Mouse (Mus musculus): ENCODE results near the gene Gpr142. TPM values are rescaled to one million over a fixed set of nuclear protein-coding genes. Genes with fewer than 3 reads are reported as not detected.

Gpr142 gene
- polyA plus RNA-seq, 1 experiment from 2014 or later, result not detected

DNA sequence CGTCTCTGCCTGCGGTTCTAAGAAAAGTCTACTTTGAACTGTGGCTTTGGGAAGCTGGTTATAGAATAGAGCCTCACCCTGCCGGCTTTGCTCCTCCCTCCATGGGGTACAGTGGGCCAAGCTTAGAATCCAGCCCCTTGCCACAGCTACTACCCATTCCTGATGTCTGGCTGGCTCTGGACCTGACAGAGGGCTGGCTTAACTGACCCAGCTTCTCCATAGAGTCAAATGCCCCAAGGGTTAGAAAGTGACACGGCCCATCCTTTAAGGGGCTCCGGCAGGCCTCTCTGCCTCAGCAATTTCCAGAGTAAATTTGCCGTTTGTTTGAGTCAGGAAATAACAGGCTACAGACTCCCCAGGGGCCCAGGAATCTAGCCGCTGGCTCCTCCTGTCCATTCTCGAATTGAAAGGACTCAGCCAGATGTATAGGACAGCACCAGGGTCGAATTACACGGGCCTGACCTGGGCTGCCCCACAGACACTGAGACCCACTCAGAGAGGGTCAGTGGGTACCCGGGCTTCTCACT is 24.5 kb downstream of the Gpr142 start:
- under 1% methylated on average over 11 of the region's 11 CpGs for WGBS
- H3K36me3 ChIP-seq (replicated peaks), result no peaks in the 10 kb centered on the region
- H3K9ac ChIP-seq, result no peak overlapping the region
- H3K4me2 ChIP-seq, result no peak overlapping the region
- no peak overlapping the region for H3K4me3 ChIP-seq (replicated peaks)
- peaks cover 14% of the 10 kb centered on the region; the same call in 1 of the 2 replicates for H3K27me3 ChIP-seq
- H3K9me3 ChIP-seq, result no peaks in the 10 kb centered on the region
- peak overlapping the region; percentile 66; the same call in 1 of the 2 replicates for H3K27ac ChIP-seq
- peaks cover 29% of the 10 kb centered on the region for H3K4me1 ChIP-seq
- peak; percentile 33; the same call in 1 of the 2 replicates for ATAC-seq (ENCODE audit: low FRiP score)

DNA sequence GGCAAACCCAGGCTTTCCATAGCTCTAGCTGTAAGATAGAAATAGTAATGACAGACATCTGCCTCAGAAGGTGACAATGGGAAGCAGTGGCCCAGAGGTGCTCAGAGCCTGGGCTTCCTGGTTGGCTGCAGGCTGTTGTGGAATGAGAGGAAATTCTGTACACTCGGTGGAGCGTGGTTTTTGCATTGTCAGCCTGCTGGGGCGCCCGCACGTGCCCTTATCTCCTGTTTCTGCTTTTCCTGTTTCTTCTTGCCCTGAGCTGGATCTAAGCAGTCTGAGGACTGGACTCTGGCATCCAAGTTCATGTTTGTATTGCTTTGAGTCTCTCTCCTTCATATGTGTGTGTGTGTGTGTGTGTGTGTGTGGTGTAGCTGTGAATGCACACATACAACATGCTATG is 28.0 kb downstream of the Gpr142 start:
- Histone ChIP-seq H3K9me3 (no peaks in the 10 kb centered on the region), H3K4me1 (peaks cover 34% of the 10 kb centered on the region), H3K27ac (no peak overlapping the region), H3K36me3 (replicated peaks) (no peaks in the 10 kb centered on the region), H3K27me3 (peaks cover 14% of the 10 kb centered on the region; the same call in 1 of the 2 replicates), H3K4me3 (replicated peaks) (no peak overlapping the region), H3K9ac (no peak overlapping the region), H3K4me2 (no peak overlapping the region)
- WGBS, result 78% methylated on average over 5 of the region's 5 CpGs
- no peak for ATAC-seq (ENCODE audit: low FRiP score)

DNA sequence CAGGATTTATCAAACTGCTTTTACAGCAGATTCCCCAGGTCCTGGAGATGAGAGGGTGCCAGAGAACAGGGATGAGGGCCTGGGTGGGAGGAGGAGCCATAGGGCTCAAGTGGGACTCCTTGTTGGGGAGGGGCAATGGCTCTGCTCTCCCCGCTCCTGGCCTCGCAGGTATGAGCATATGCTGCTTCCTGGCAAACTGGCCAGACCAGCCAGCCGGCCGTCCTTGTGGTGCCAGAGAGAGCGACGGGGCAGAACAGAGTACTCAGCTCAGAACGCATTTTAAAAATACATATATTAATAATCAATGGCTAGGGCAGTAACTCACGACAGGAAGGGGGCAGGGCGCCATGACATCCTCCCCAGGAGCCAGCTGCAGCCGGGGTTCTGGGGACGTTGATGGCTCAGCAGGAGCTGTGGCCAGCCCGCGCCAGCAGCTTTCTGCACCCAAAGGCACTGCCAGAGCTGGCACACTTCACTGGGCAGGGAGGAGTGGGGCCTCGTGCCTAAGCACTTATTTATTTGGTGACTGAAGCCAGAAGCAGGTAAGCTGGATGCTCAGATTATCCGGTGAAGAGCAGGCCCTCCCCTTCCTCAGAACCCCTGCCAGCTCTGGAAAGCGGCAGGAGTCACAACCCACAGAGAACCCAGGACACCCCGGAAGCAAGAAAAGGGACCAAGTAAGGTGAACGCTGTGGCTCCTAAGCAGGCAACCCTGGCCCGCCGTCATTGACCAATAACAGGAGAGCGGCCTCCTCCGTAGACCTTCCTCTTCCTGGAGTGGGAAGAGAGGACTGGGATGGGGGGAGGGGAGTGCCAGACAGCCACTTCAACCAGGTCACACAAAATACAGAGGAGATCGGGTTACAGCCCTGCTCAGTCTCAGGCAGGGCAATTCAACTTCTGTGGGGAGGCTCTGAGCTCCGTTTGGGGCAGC is 31.0 kb downstream of the Gpr142 start:
- H3K9me3 ChIP-seq, result no peaks in the 10 kb centered on the region
- peaks cover 23% of the 10 kb centered on the region for H3K4me1 ChIP-seq
- H3K9ac ChIP-seq, result peak overlapping the region; percentile 39; the same call in 1 of the 2 replicates
- H3K27ac ChIP-seq, result peak overlapping the region; percentile 51
- peak; percentile 85 for ATAC-seq (ENCODE audit: low FRiP score)
- WGBS, result 8% methylated on average over 24 of the region's 24 CpGs
- peak overlapping the region; percentile 26 for H3K4me3 ChIP-seq (replicated peaks)
- peaks cover 8% of the 10 kb centered on the region; the same call in 1 of the 2 replicates for H3K27me3 ChIP-seq
- H3K4me2 ChIP-seq, result peak overlapping the region; percentile 53
- no peaks in the 10 kb centered on the region for H3K36me3 ChIP-seq (replicated peaks)

DNA sequence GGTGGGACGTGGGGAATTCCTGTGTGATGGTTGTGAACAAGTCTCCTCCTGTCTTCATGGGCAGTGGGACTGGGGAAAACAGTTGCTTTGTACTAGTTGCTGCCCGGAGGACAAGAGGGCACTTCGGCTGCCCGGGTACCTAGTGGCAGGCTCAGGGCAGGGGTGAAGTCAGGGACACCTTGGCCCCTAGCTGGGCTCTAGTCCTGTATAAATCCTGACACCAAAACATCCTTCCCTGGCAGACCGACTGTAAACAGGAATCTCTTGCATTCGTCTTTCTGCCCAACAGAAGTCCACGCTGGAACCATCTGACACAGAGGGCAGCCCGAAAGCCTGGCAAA is 31.7 kb downstream of the Gpr142 start:
- Histone ChIP-seq H3K4me2 (peak overlapping the region; percentile 53), H3K9me3 (no peaks in the 10 kb centered on the region), H3K4me1 (peaks cover 23% of the 10 kb centered on the region), H3K36me3 (replicated peaks) (no peaks in the 10 kb centered on the region), H3K27me3 (peaks cover 8% of the 10 kb centered on the region; the same call in 1 of the 2 replicates), H3K27ac (peak overlapping the region; percentile 51), H3K9ac (no peak overlapping the region), H3K4me3 (replicated peaks) (peak overlapping the region; percentile 26; the same call in 1 of the 2 replicates)
- 0 out of 2 replicates have a peak, but pooled peaks have one; percentile 11 for ATAC-seq (ENCODE audit: low FRiP score)
- 13% methylated on average over 8 of the region's 8 CpGs for WGBS

DNA sequence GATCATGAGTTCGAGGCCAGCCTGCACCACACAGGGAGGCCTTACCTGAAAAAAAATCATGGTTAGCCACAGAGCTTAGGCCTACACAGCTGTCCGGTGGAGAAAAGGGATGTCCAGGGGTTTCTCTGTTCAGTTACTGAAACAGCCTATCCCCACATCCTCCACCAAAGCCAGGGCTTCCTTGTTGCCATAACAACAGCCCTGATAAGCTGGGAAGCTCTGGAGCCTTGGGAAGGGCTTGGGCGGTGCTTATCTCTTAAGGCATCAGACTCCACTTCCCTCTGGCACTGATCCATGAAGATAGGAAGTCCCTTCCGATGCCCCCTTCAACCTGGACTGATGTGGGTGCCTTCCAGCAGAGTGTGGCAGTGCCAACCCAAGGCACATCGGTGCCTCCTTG is 34.4 kb downstream of the Gpr142 start:
- WGBS, result 64% methylated on average over 5 of the region's 5 CpGs
- Histone ChIP-seq H3K27ac (no peak overlapping the region), H3K4me2 (no peak overlapping the region), H3K36me3 (replicated peaks) (no peaks in the 10 kb centered on the region), H3K9me3 (no peaks in the 10 kb centered on the region), H3K27me3 (peaks cover 8% of the 10 kb centered on the region; the same call in 1 of the 2 replicates), H3K4me1 (peaks cover 23% of the 10 kb centered on the region), H3K9ac (no peak overlapping the region), H3K4me3 (replicated peaks) (no peak overlapping the region)
- no peak for ATAC-seq (ENCODE audit: low FRiP score)

DNA sequence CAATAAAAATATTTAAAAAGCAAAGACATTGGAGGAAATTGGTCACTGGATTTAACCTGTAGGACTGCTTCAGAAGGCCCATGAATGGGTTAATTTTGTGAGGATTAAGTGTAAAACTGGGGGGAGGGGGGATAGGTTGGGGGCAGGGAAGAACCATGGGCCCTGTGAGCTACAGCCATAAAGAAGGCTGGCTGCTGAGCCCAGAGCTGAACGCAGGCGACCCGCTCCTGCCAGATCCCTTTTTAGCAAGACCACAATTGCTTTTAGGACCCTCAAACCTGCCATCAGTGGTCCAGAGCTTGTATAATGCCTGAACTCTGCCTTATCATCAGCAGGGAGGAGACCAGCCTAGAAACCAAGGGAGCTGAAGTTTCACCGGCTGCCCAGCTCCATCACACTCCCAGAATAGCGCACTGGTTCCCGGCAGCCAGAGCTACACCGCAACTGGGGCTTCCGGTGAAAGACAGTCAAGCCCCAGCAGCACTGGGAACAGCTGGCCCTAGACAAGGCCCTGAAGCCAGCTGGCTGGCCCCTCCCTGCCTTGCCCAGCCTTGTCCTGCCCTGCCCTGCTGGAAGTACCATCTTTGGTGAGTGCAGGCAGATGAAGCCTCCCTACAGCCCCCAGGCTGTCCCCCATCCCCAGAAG is 45.2 kb downstream of the Gpr142 start:
- 5% methylated on average over 8 of the region's 8 CpGs for WGBS
- H3K27ac ChIP-seq, result peak overlapping the region; percentile 65

DNA sequence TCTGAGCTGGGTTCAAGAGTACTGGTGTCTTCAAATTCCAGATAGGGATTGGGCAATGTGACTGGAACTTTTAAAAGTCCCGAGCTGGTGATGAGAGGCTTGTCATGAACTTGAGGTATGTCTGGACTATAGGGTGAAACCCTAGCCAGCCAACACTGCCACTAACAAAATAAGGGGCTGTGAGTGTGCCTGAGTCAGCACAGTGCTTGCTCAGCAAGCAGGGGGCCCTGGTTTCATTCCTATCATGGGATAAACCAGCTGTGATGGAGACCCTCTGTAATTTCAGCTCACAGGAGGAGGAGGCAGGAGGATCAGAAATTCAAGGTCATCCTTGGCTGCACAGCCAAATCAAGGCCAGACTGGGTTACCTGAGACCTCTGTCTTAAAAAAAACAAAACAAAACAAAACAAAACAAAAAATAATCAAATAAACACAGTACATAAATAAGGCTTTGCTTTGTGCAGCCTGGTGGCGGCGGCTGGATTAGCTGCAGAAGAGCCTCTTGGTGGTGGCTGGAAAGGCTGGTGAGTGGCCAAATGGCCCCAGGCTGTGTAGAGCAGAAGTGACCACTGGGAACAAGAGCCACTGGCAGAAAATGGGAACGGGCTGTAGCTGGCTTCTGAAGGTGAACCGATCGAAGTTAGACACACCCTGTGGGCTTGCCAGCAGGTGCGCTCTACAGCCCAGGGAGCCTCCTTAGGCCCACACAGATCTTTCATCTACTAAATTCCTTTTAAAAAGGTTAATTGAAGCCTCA is 45.9 kb downstream of the Gpr142 start:
- H3K4me3 ChIP-seq (replicated peaks), result no peak overlapping the region
- H3K4me2 ChIP-seq, result no peak overlapping the region
- H3K36me3 ChIP-seq (replicated peaks), result no peaks in the 10 kb centered on the region
- peak overlapping the region; percentile 25; the same call in 1 of the 2 replicates for H3K9ac ChIP-seq
- peaks cover 17% of the 10 kb centered on the region for H3K27me3 ChIP-seq
- H3K9me3 ChIP-seq, result no peaks in the 10 kb centered on the region
- 75% methylated on average over 7 of the region's 7 CpGs for WGBS
- peak overlapping the region; percentile 65 for H3K27ac ChIP-seq
- H3K4me1 ChIP-seq, result peaks cover 15% of the 10 kb centered on the region
- no peak for ATAC-seq (ENCODE audit: low FRiP score)

More for the DNA sequence above, 45.2 kb downstream of the Gpr142 start:
- Histone ChIP-seq H3K4me1 (peaks cover 15% of the 10 kb centered on the region), H3K9me3 (no peaks in the 10 kb centered on the region), H3K4me2 (no peak overlapping the region), H3K9ac (peak overlapping the region; percentile 25; the same call in 1 of the 2 replicates), H3K4me3 (replicated peaks) (no peak overlapping the region), H3K36me3 (replicated peaks) (no peaks in the 10 kb centered on the region), H3K27me3 (peaks cover 10% of the 10 kb centered on the region)
- 0 out of 2 replicates have a peak, but pooled peaks have one; percentile 41 for ATAC-seq (ENCODE audit: low FRiP score)

DNA sequence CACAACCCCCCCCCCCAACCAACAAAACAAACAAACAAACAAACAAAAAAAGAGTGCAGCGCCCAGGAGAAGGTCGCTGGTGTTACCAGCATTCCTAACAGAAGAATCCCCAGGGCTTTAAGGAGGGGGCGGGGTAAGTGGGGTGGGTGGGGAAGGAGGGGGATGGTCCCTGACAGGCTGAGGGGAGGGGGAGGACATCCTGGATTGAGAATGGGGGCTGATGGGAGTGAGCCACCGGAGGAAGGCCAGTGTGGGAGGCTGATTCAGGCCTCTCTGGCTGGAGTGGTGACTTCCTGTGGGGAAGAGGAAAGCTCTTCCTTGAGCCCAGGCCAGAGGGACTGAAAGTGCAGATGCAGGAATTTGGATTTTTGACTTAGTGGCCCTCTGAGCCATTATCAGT is 47.6 kb downstream of the Gpr142 start:
- no peak for ATAC-seq (ENCODE audit: low FRiP score)
- Histone ChIP-seq H3K9me3 (no peaks in the 10 kb centered on the region), H3K36me3 (replicated peaks) (no peaks in the 10 kb centered on the region), H3K27me3 (peaks cover 34% of the 10 kb centered on the region), H3K4me1 (peaks cover 29% of the 10 kb centered on the region), H3K9ac (no peak overlapping the region), H3K4me2 (no peak overlapping the region), H3K4me3 (replicated peaks) (no peak overlapping the region), H3K27ac (no peak overlapping the region)
- 82% methylated on average over 4 of the region's 4 CpGs for WGBS

DNA sequence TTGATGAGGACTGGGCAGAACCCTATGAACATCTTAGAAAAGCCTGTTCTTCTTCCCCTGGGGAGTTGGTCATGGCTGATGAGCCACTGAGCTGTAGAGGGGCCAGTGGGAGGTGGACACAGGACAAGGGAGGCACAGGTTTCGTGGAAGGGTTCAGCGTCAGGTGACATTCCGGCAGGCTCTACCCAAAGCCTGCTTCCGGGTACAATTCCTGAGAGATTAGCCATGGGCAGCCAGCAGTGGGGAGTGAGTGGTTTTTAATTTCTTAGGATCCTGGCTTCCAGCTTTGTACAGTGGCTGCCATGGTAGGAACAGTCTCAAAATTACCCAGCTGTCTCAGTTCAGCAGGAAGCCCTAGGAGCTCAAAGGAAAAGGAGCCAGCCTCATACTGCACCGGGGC is 48.3 kb downstream of the Gpr142 start:
- no peak for ATAC-seq (ENCODE audit: low FRiP score)
- Histone ChIP-seq H3K9ac (no peak overlapping the region), H3K36me3 (replicated peaks) (no peaks in the 10 kb centered on the region), H3K4me1 (peaks cover 36% of the 10 kb centered on the region), H3K27ac (no peak overlapping the region), H3K9me3 (no peaks in the 10 kb centered on the region), H3K4me3 (replicated peaks) (no peak overlapping the region), H3K4me2 (no peak overlapping the region), H3K27me3 (peaks cover 41% of the 10 kb centered on the region)
- 89% methylated on average over 5 of the region's 5 CpGs for WGBS

DNA sequence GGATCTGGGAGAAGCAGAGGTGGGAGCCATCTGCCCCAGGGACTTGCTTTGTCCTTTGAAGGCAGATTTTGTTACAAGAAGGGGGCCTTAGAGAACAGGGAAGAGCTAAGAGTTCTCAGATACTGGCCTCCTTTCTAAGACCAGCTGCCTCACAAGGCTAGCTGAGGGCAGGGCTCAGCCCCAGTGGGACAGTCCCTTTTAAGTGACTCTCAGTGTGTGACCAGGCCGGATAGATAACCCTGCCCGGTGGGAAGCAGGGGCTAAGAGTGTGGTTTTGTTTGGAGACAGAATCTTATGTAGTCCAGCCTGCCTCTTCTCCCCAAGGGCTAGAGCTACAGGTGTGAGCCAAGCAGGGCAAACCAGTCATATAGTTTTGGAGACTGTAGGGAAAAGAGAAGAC is 50.8 kb downstream of the Gpr142 start:
- Histone ChIP-seq H3K27me3 (peaks cover 66% of the 10 kb centered on the region), H3K4me1 (peaks cover 36% of the 10 kb centered on the region), H3K9me3 (no peaks in the 10 kb centered on the region), H3K4me2 (no peak overlapping the region), H3K27ac (no peak overlapping the region), H3K4me3 (replicated peaks) (no peak overlapping the region), H3K9ac (no peak overlapping the region), H3K36me3 (replicated peaks) (no peaks in the 10 kb centered on the region)
- ATAC-seq (ENCODE audit: low FRiP score), result no peak
- WGBS, result 2% methylated on average over 2 of the region's 2 CpGs

DNA sequence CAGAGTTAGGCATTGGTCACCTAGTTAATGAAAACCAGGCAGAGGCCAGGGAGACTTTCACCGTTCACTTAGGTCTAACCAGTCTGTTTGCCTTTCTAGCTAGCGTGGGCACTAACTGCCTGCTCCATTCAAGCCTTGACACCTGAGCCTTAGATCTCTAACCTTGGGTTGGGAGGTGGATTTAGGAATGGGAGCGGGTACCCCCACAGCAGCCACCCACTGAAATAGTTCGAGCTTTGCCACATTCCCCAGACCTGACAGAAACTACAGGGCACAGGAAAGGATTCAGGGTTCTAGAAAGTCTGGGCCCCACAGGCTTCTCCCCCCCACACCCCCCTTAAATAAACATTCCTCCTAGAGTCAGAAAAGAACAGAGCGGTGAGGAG is 51.3 kb downstream of the Gpr142 start:
- H3K9me3 ChIP-seq, result no peaks in the 10 kb centered on the region
- H3K27me3 ChIP-seq, result peaks cover 71% of the 10 kb centered on the region
- H3K4me1 ChIP-seq, result peaks cover 32% of the 10 kb centered on the region
- no peak overlapping the region for H3K4me3 ChIP-seq (replicated peaks)
- no peak overlapping the region; the same call in 1 of the 2 replicates for H3K9ac ChIP-seq
- ATAC-seq (ENCODE audit: low FRiP score), result no peak
- 7% methylated on average over 5 of the region's 5 CpGs for WGBS
- no peaks in the 10 kb centered on the region for H3K36me3 ChIP-seq (replicated peaks)
- no peak overlapping the region for H3K27ac ChIP-seq
- H3K4me2 ChIP-seq, result peak overlapping the region; percentile 96
